Mouse (Mus musculus) midbrain, embryonic 11.5 days (tissue): ENCODE data around the gene Atp1a3. TPM values are rescaled to one million over a fixed set of nuclear protein-coding genes. Genes with fewer than 3 reads are reported as not detected.

ENCODE experiments used
- ATAC-seq: fragments of 200-750 bp; cut with Nextera tagmentation; 2 replicates; pipeline ENCODE4 v1.8.0; 2017; ENCODE audit warnings: moderate TSS enrichment, moderate library complexity; ENCODE audit not compliant: low FRiP score
- DNase-seq: peaks from one replicate; pipeline ENCODE4 v3.0.0; 2015; ENCODE audit warnings: low spot score; ENCODE audit errors: missing footprints
- H3K27ac ChIP-seq: fragments of 300-500 bp; sonication (generic); 2 replicates; pipeline ENCODE4 v1.5.1; 2014; ENCODE audit warnings: low read depth, low read length
- H3K27me3 ChIP-seq: fragments of 300-500 bp; sonication (generic); 2 replicates; pipeline ENCODE4 v1.6.1; 2014; ENCODE audit warnings: mild to moderate bottlenecking, low read length, moderate library complexity, mixed read lengths; ENCODE audit not compliant: control insufficient read depth, insufficient read depth
- H3K36me3 ChIP-seq: fragments of 300-500 bp; sonication (generic); 2 replicates; pipeline ENCODE4 v1.6.1; 2014; ENCODE audit warnings: mild to moderate bottlenecking, low read length, moderate library complexity, mixed read lengths; ENCODE audit not compliant: control insufficient read depth, insufficient read depth
- H3K4me1 ChIP-seq: fragments of 300-500 bp; sonication (generic); 2 replicates; pipeline ENCODE4 v1.6.1; 2014; ENCODE audit warnings: low read length; ENCODE audit not compliant: control insufficient read depth, insufficient read depth
- H3K4me2 ChIP-seq: fragments of 300-500 bp; sonication (generic); 2 replicates; pipeline ENCODE4 v1.6.1; 2014; ENCODE audit warnings: mild to moderate bottlenecking, moderate library complexity
- H3K4me3 ChIP-seq: fragments of 300-500 bp; sonication (generic); 2 replicates; pipeline ENCODE4 v1.5.1; 2014; ENCODE audit warnings: low read depth, low read length
- H3K9ac ChIP-seq: fragments of 300-500 bp; sonication (generic); 2 replicates; pipeline ENCODE4 v1.6.1; 2014; ENCODE audit warnings: low read length
- H3K9me3 ChIP-seq: fragments of 300-500 bp; sonication (generic); 2 replicates; pipeline ENCODE4 v1.6.1; 2016; ENCODE audit warnings: low read length; ENCODE audit not compliant: control insufficient read depth
- WGBS: fragments of 180-500 bp; shearing (Covaris S2); extraction: QIAGEN DNeasy Blood & Tissue Kit; methylation state at CpG from one replicate; pipeline ENCODE4 v1.1.7; 2014; 5-methylcytosine and 5-hydroxymethylcytosine counted together
- polyA plus RNA-seq: library from polyadenylated mRNA; unstranded; fragments of >200 nt; fragmentation: Nextera tagmentation; extraction: Ambion mirVana; gene quantifications from 2 replicates; pipeline ENCODE4 v1.2.1, GENCODE M21; 2014

The Atp1a3 gene
- polyA plus RNA-seq, 1 experiment from 2014 or later, result 34.4 TPM

- Histone ChIP-seq H3K4me3 (no peak overlapping the region), H3K9me3 (no peaks in the 10 kb centered on the region), H3K9ac (no peak overlapping the region), H3K36me3 (0 out of 2 replicates have a peak, but pooled peaks cover 3% of the 10 kb centered on the region), H3K4me1 (no peaks in the 10 kb centered on the region), H3K4me2 (no peak overlapping the region), H3K27ac (no peak overlapping the region), H3K27me3 (no peaks in the 10 kb centered on the region)
- DNase-seq (no peak), ATAC-seq (no peak)
- WGBS, result 90% methylated on average over 14 of the region's 14 CpGs
These were observed 17.8 kb downstream of the Atp1a3 start for GRCm38 (mm10) chr7:24987941-24988340.

- ATAC-seq (no peak), DNase-seq (no peak)
- Histone ChIP-seq H3K4me2 (no peak overlapping the region), H3K36me3 (0 out of 2 replicates have a peak, but pooled peaks cover 3% of the 10 kb centered on the region), H3K27me3 (no peaks in the 10 kb centered on the region), H3K9me3 (no peaks in the 10 kb centered on the region), H3K27ac (no peak overlapping the region), H3K4me3 (no peak overlapping the region), H3K4me1 (no peaks in the 10 kb centered on the region), H3K9ac (no peak overlapping the region)
- WGBS, result 75% methylated on average over 5 of the region's 5 CpGs
These were observed 20.0 kb downstream of the Atp1a3 start for GRCm38 (mm10) chr7:24985799-24986198.

GRCm38 (mm10) chr7:24984307-24984706 is 21.5 kb downstream of the Atp1a3 start:
- H3K4me2 ChIP-seq, result no peak overlapping the region
- no peak overlapping the region for H3K27ac ChIP-seq
- H3K27me3 ChIP-seq, result no peaks in the 10 kb centered on the region
- H3K4me3 ChIP-seq, result no peak overlapping the region
- no peaks in the 10 kb centered on the region for H3K4me1 ChIP-seq
- 0 out of 2 replicates have a peak, but pooled peaks cover 3% of the 10 kb centered on the region for H3K36me3 ChIP-seq
- no peaks in the 10 kb centered on the region for H3K9me3 ChIP-seq
- no peak for ATAC-seq
- H3K9ac ChIP-seq, result no peak overlapping the region
- no peak for DNase-seq
- 94% methylated on average over 2 of the region's 2 CpGs for WGBS

- no peak for DNase-seq
- 85% methylated on average over 5 of the region's 5 CpGs for WGBS
- Histone ChIP-seq H3K4me2 (no peak overlapping the region), H3K4me3 (no peak overlapping the region), H3K9me3 (no peaks in the 10 kb centered on the region), H3K27ac (no peak overlapping the region), H3K36me3 (0 out of 2 replicates have a peak, but pooled peaks cover 3% of the 10 kb centered on the region), H3K4me1 (no peaks in the 10 kb centered on the region), H3K27me3 (no peaks in the 10 kb centered on the region), H3K9ac (no peak overlapping the region)
- no peak for ATAC-seq
These were observed 22.4 kb downstream of the Atp1a3 start for GRCm38 (mm10) chr7:24983396-24983795.

- DNase-seq (no peak), ATAC-seq (no peak)
- Histone ChIP-seq H3K4me1 (no peaks in the 10 kb centered on the region), H3K27me3 (no peaks in the 10 kb centered on the region), H3K9ac (no peak overlapping the region), H3K9me3 (no peaks in the 10 kb centered on the region), H3K36me3 (0 out of 2 replicates have a peak, but pooled peaks cover 3% of the 10 kb centered on the region), H3K4me3 (no peak overlapping the region), H3K4me2 (no peak overlapping the region), H3K27ac (no peak overlapping the region)
- WGBS, result 85% methylated on average over 7 of the region's 7 CpGs
These were observed 25.3 kb downstream of the Atp1a3 start for GRCm38 (mm10) chr7:24980439-24980838.

- Histone ChIP-seq H3K4me2 (no peak overlapping the region), H3K36me3 (no peaks in the 10 kb centered on the region), H3K27me3 (no peaks in the 10 kb centered on the region), H3K4me3 (no peak overlapping the region), H3K4me1 (no peaks in the 10 kb centered on the region), H3K9me3 (no peaks in the 10 kb centered on the region), H3K9ac (no peak overlapping the region), H3K27ac (no peak overlapping the region)
- no peak for ATAC-seq
- no peak for DNase-seq
- WGBS, result 91% methylated on average over 7 of the region's 7 CpGs
These were observed 27.0 kb downstream of the Atp1a3 start for GRCm38 (mm10) chr7:24978781-24979180.

GRCm38 (mm10) chr7:24974893-24975595 is 30.7 kb downstream of the Atp1a3 start:
- H3K36me3 ChIP-seq, result no peaks in the 10 kb centered on the region
- 29% methylated on average over 9 of the region's 9 CpGs for WGBS
- ATAC-seq, result no peak
- no peaks in the 10 kb centered on the region for H3K27me3 ChIP-seq
- no peak overlapping the region for H3K9ac ChIP-seq
- no peak overlapping the region for H3K4me3 ChIP-seq
- peaks cover 5% of the 10 kb centered on the region; the same call in 1 of the 2 replicates for H3K4me1 ChIP-seq
- no peak overlapping the region for H3K4me2 ChIP-seq
- H3K27ac ChIP-seq, result no peak overlapping the region
- peak; percentile 89 for DNase-seq
- H3K9me3 ChIP-seq, result no peaks in the 10 kb centered on the region

GRCm38 (mm10) chr7:24973902-24974301 is 31.9 kb downstream of the Atp1a3 start:
- no peaks in the 10 kb centered on the region for H3K36me3 ChIP-seq
- 71% methylated on average over 5 of the region's 5 CpGs for WGBS
- ATAC-seq, result no peak
- DNase-seq, result no peak
- no peak overlapping the region for H3K4me3 ChIP-seq
- no peak overlapping the region for H3K27ac ChIP-seq
- no peaks in the 10 kb centered on the region for H3K9me3 ChIP-seq
- no peak overlapping the region for H3K4me2 ChIP-seq
- H3K27me3 ChIP-seq, result no peaks in the 10 kb centered on the region
- no peak overlapping the region for H3K9ac ChIP-seq
- H3K4me1 ChIP-seq, result peaks cover 5% of the 10 kb centered on the region; the same call in 1 of the 2 replicates

- Histone ChIP-seq H3K27ac (no peak overlapping the region), H3K9ac (no peak overlapping the region), H3K4me3 (no peak overlapping the region), H3K9me3 (no peaks in the 10 kb centered on the region), H3K4me1 (peaks cover 5% of the 10 kb centered on the region; the same call in 1 of the 2 replicates), H3K36me3 (no peaks in the 10 kb centered on the region), H3K27me3 (no peaks in the 10 kb centered on the region), H3K4me2 (no peak overlapping the region)
- WGBS, result 84% methylated on average over 4 of the region's 4 CpGs
- DNase-seq (no peak), ATAC-seq (no peak)
These were observed 32.5 kb downstream of the Atp1a3 start for GRCm38 (mm10) chr7:24973208-24973607.
